Mouse (Mus musculus): Measurements from ENCODE around the gene Alb. TPM values are rescaled to one million over a fixed set of nuclear protein-coding genes. Genes with fewer than 3 reads are reported as not detected.
A peak's percentile ranks its signal among the peaks of the same experiment; 100 is the strongest.

The Alb gene
- total RNA-seq, 2 experiments from 2014 or later = 0.48 to 1.8 TPM

- intact Hi-C loops (cut with DNase I) = no loop called here
- no peak for DNase-seq
Observed at GRCm38 (mm10) chr5:90490518-90490917, 29.8 kb downstream of the Alb start, which contains the start of gene Afp. TSS of gene Afp (plus strand) at chr5:90490737.

GRCm38 (mm10) chr5:90492440-90492839 lies 31.7 kb downstream of the Alb start:
- DNase-seq = no peak
- intact Hi-C loops (cut with DNase I) = no loop called here

GRCm38 (mm10) chr5:90494308-90494707 lies 33.6 kb downstream of the Alb start:
- intact Hi-C loops (cut with DNase I) = no loop called here
- no peak for DNase-seq

- DNase-seq = no peak
- intact Hi-C loops (cut with DNase I) = no loop called here
Observed at GRCm38 (mm10) chr5:90499509-90499908, 38.8 kb downstream of the Alb start.

GRCm38 (mm10) chr5:90500714-90501113 lies 40.0 kb downstream of the Alb start:
- intact Hi-C loops (cut with DNase I) = loop anchor here (1.0 to 5.0 kb wide), 3 partner anchors 87 to 297 kb away; no protein-coding TSS in a partner anchor
- peak; percentile 70 to 84 for DNase-seq

GRCm38 (mm10) chr5:90501752-90502151 lies 41.1 kb downstream of the Alb start:
- DNase-seq = no peak
- intact Hi-C loops (cut with DNase I) = loop anchor here (2.0 to 5.0 kb wide), 2 partner anchors 86 to 97 kb away; no protein-coding TSS in a partner anchor

GRCm38 (mm10) chr5:90504742-90505141 lies 44.0 kb downstream of the Alb start:
- no peak for DNase-seq
- intact Hi-C loops (cut with DNase I) = loop anchor here (5.0 kb wide), 1 partner anchor 83 kb away; no protein-coding TSS in a partner anchor

GRCm38 (mm10) chr5:90506507-90506906 lies 45.8 kb downstream of the Alb start:
- no peak for DNase-seq
- intact Hi-C loops (cut with DNase I) = no loop called here

GRCm38 (mm10) chr5:90507411-90507949 lies 46.8 kb downstream of the Alb start:
- DNase-seq = no peak
- intact Hi-C loops (cut with DNase I) = no loop called here

- intact Hi-C loops (cut with DNase I) = no loop called here
Observed at GRCm38 (mm10) chr5:90509828-90510592, 49.3 kb downstream of the Alb start.

GRCm38 (mm10) chr5:90512288-90512955 lies 51.7 kb downstream of the Alb start:
- no peak for DNase-seq
- intact Hi-C loops (cut with DNase I) = no loop called here

More at GRCm38 (mm10) chr5:90509828-90510592, 49.3 kb downstream of the Alb start:
- no peak for DNase-seq

- DNase-seq = no peak
- intact Hi-C loops (cut with DNase I) = no loop called here
Observed at GRCm38 (mm10) chr5:90515561-90515960, 54.9 kb downstream of the Alb start.

GRCm38 (mm10) chr5:90518356-90519100 lies 57.8 kb downstream of the Alb start, which contains the start of gene Afm:
TSS of gene Afm (plus strand) at chr5:90518932.
- no peak for DNase-seq
- intact Hi-C loops (cut with DNase I) = no loop called here

Other genes starting within 250 kb of the Alb start
- 10 to 100 TPM; 12.7 to 13.1 TPM for gene Cox18, start 236.9 kb upstream of the Alb start, total RNA-seq (2021)
- 10 to 100 TPM; 82.1 to 82.4 TPM for gene Ankrd17, start 94.3 kb upstream of the Alb start, total RNA-seq (2021)
- gene Gm9958, start 93.7 kb upstream of the Alb start, total RNA-seq (2021) = 1 to 10 TPM in 1 of 2 experiments, under 1 TPM in 1; 0.86 to 1.5 TPM
- not detected for gene Afp, start 29.8 kb downstream of the Alb start, total RNA-seq (2021)
- gene Afm, start 58.0 kb downstream of the Alb start, total RNA-seq (2021) = not detected
- gene 5830473C10Rik, start 100.2 kb downstream of the Alb start, total RNA-seq (2021) = not detected
- gene Rassf6, start 179.8 kb downstream of the Alb start, total RNA-seq (2021) = under 1 TPM in 1 of 2 experiments, not detected in 1; 0.38 TPM

All from heart, postnatal 10 days (tissue).